Mouse (Mus musculus) MEL (cell line): ENCODE data around the gene Taf6. TPM values are rescaled to one million over a fixed set of nuclear protein-coding genes. Genes with fewer than 3 reads are reported as not detected.
"Not testable (repeated sequence)": the region's sequence is repeated elsewhere in the genome, so short reads cannot be mapped to it uniquely, and the experiment has no call there.

Source experiments
- DNase-seq: peaks from one replicate; pipeline ENCODE4 v3.0.0; 2011; ENCODE audit warnings: low read depth, low spot score
- H3K27ac ChIP-seq: 2 replicates; pipeline ENCODE4 v1.5.1; 2012; ENCODE audit warnings: low read depth, mild to moderate bottlenecking, control low read depth, low read length, moderate library complexity; ENCODE audit not compliant: control insufficient read depth
- H3K27me3 ChIP-seq, 2 experiments: fragments of 150-350 bp in 1 of 2; sonication (generic) in 1 of 2; 2 replicates each; pipeline ENCODE4 v1.6.1; 2012; ENCODE audit warnings: low read length in 2 of 2, mild to moderate bottlenecking in 2 of 2, improper control_type of control experiment in 1 of 2, moderate library complexity in 1 of 2; ENCODE audit not compliant: insufficient read depth in 2 of 2, control insufficient read depth in 1 of 2
- H3K36me3 ChIP-seq, 2 experiments: 2 replicates each; pipeline ENCODE4 v1.6.1; 2012 to 2014; ENCODE audit warnings: low read length in 2 of 2, improper control_type of control experiment in 1 of 2, inconsistent platforms in 1 of 2, mild to moderate bottlenecking in 1 of 2; ENCODE audit not compliant: insufficient read depth in 2 of 2, control insufficient read depth in 1 of 2
- H3K4me1 ChIP-seq, 2 experiments: fragments of 150-350 bp in 1 of 2; sonication (generic) in 1 of 2; 2 replicates each; pipeline ENCODE4 v1.6.1; 2012; ENCODE audit warnings: low read length in 2 of 2, improper control_type of control experiment in 1 of 2, mild to moderate bottlenecking in 1 of 2; ENCODE audit not compliant: insufficient read depth in 2 of 2, control insufficient read depth in 1 of 2
- H3K4me3 ChIP-seq, 2 experiments: fragments of 150-350 bp in 1 of 2; sonication (generic) in 1 of 2; 2 replicates each; pipeline ENCODE4 v1.5.1; 2012; ENCODE audit warnings: low read depth in 2 of 2, low read length in 2 of 2, mild to moderate bottlenecking in 2 of 2, moderate library complexity in 2 of 2, control low read depth in 1 of 2, improper control_type of control experiment in 1 of 2; ENCODE audit not compliant: control insufficient read depth in 1 of 2, insufficient read depth in 1 of 2
- H3K79me2 ChIP-seq: 2 replicates; pipeline ENCODE4 v1.6.1; 2012; ENCODE audit warnings: mild to moderate bottlenecking, low read length, moderate library complexity; ENCODE audit not compliant: control insufficient read depth, poor library complexity, insufficient read depth
- H3K9ac ChIP-seq: 2 replicates; pipeline ENCODE4 v1.6.1; 2012; ENCODE audit warnings: low read depth, mild to moderate bottlenecking, control low read depth, low read length, moderate library complexity; ENCODE audit not compliant: control insufficient read depth, poor library complexity, severe bottlenecking
- H3K9me3 ChIP-seq: fragments of 150-350 bp; sonication (generic); replicated peaks from 2 replicates; pipeline ENCODE4 v1.6.1; 2012; ENCODE audit warnings: mild to moderate bottlenecking, low read length, improper control_type of control experiment, moderate library complexity; ENCODE audit not compliant: insufficient read depth
- CHD1 ChIP-seq: IDR thresholded peaks from 2 replicates; pipeline ENCODE4 v1.6.1; 2012; ENCODE audit warnings: low read depth, mild to moderate bottlenecking, inconsistent platforms, low read length, improper control_type of control experiment
- ELF1 ChIP-seq: IDR thresholded peaks from 2 replicates; pipeline ENCODE4 v1.6.1; 2014; ENCODE audit warnings: low read depth, mild to moderate bottlenecking, inconsistent platforms, low read length, improper control_type of control experiment, moderate library complexity
- EP300 ChIP-seq, 2 experiments: IDR thresholded peaks; 2 replicates each; pipeline ENCODE4 v1.6.1; 2011; ENCODE audit warnings: improper control_type of control experiment in 2 of 2, low read length in 2 of 2, low read depth in 1 of 2, mild to moderate bottlenecking in 1 of 2
- JUND ChIP-seq: IDR thresholded peaks from 2 replicates; pipeline ENCODE4 v1.6.1; 2011; ENCODE audit warnings: low read depth, mild to moderate bottlenecking, improper control_type of control experiment, low read length
- MAX ChIP-seq: IDR thresholded peaks from 2 replicates; pipeline ENCODE4 v1.6.1; 2011; ENCODE audit warnings: low read length, improper control_type of control experiment
- MEF2A ChIP-seq: IDR thresholded peaks from 2 replicates; pipeline ENCODE4 v1.6.1; 2014; ENCODE audit warnings: low read depth, mild to moderate bottlenecking, inconsistent platforms, low read length, improper control_type of control experiment; ENCODE audit not compliant: poor library complexity, insufficient replicate concordance, severe bottlenecking; ENCODE audit errors: extremely low read depth
- MYC ChIP-seq: IDR thresholded peaks from 2 replicates; pipeline ENCODE4 v1.6.1; 2011; ENCODE audit warnings: low read depth, mild to moderate bottlenecking, low read length, improper control_type of control experiment, moderate library complexity
- NRF1 ChIP-seq: IDR thresholded peaks from 2 replicates; pipeline ENCODE4 v1.6.1; 2014; ENCODE audit warnings: low read depth, mild to moderate bottlenecking, inconsistent platforms, low read length, improper control_type of control experiment, moderate library complexity; ENCODE audit not compliant: poor library complexity, insufficient read depth, severe bottlenecking
- POLR2AphosphoS5 ChIP-seq: IDR thresholded peaks from 2 replicates; pipeline ENCODE4 v1.6.1; 2012; ENCODE audit warnings: low read depth, borderline replicate concordance, mild to moderate bottlenecking, inconsistent platforms, low read length, moderate library complexity, mixed read lengths
- SMC3 ChIP-seq: IDR thresholded peaks from 2 replicates; pipeline ENCODE4 v1.6.1; 2011; ENCODE audit warnings: low read depth, low read length, improper control_type of control experiment
- TBP ChIP-seq: IDR thresholded peaks from 2 replicates; pipeline ENCODE4 v1.8.0; 2011; ENCODE audit warnings: low read depth, low read length, improper control_type of control experiment
- ZC3H11A ChIP-seq: IDR thresholded peaks from 2 replicates; pipeline ENCODE4 v1.6.1; 2012; ENCODE audit warnings: low read depth, mild to moderate bottlenecking, inconsistent platforms, low read length, improper control_type of control experiment
- ZKSCAN1 ChIP-seq: IDR thresholded peaks from 2 replicates; pipeline ENCODE4 v1.6.1; 2012; ENCODE audit warnings: low read depth, mild to moderate bottlenecking, inconsistent platforms, low read length, improper control_type of control experiment, moderate library complexity
- polyA plus RNA-seq, 2 experiments: library from polyadenylated mRNA; stranded (reverse) in 1 of 2; unstranded in 1 of 2; fragments of >175 nt in 1 of 2; fragments of >200 nt in 1 of 2; gene quantifications; 2 replicates each; pipeline versions ENCODE4 v1.2.1 to v1.2.4; 2012; ENCODE audit warnings: low replicate concordance in 2 of 2, low read depth in 1 of 2; ENCODE audit not compliant: insufficient read length in 2 of 2, insufficient read depth in 1 of 2, missing spikeins in 1 of 2
- total RNA-seq: library from RNA; depleted of rRNA; stranded (reverse); fragments of 300-350 nt; gene quantifications from 2 replicates; pipeline ENCODE4 v1.2.3, GENCODE M21; 2012

Gene Taf6
- total and polyA plus RNA-seq, 3 experiments, result 52.6 to 94.7 TPM; not detected in 1

- TF ChIP-seq MAX, result no peak
- TF ChIP-seq ZC3H11A, result peak; percentile 96
- TF ChIP-seq ELF1, result no peak
- TF ChIP-seq SMC3, result peak; percentile 97
- TF ChIP-seq NRF1, result no peak
- TF ChIP-seq MEF2A, result no peak
- no peak for TF ChIP-seq EP300 (IDR thresholded peaks at IDR 0.05; ENCODE audit: low read depth in 1 of 2, low read length in 2 of 2)
- no peak for TF ChIP-seq CHD1
Observed at GRCm38 (mm10) chr5:138222111-138222510, 34.9 kb upstream of the Taf6 start (continued).

- no peak overlapping the region for H3K27ac ChIP-seq
- peaks cover 2% of the 10 kb centered on the region in 2 experiments; a peak in 1 of 4 replicates for H3K27me3 ChIP-seq
- H3K36me3 ChIP-seq, result peaks cover 0 to 2% of the 10 kb centered on the region in 2 experiments; a peak in 1 of 4 replicates
- H3K4me3 ChIP-seq, result no peak overlapping the region
- no peak overlapping the region for H3K9ac ChIP-seq
- H3K79me2 ChIP-seq, result no peaks in the 10 kb centered on the region
- DNase-seq, result no peak
- TF ChIP-seq ELF1, result no peak
- no peak for TF ChIP-seq MAX
- TF ChIP-seq ZKSCAN1, result no peak
- TF ChIP-seq POLR2AphosphoS5, result no peak
- no peak for TF ChIP-seq MYC
- TF ChIP-seq TBP, result no peak
- TF ChIP-seq JUND, result no peak
- TF ChIP-seq, all 39 proteins: peak for 0
- H3K4me1 ChIP-seq, result peaks cover 0 to 2% of the 10 kb centered on the region in 2 experiments; a peak in 1 of 4 replicates
- H3K9me3 ChIP-seq, result no peaks in the 10 kb centered on the region
Observed at GRCm38 (mm10) chr5:138219864-138220263, 32.6 kb upstream of the Taf6 start.

GRCm38 (mm10) chr5:138216632-138217031, 29.4 kb upstream of the Taf6 start:
- H3K9me3 ChIP-seq, H3K4me3 ChIP-seq, H3K79me2 ChIP-seq, H3K27ac ChIP-seq, DNase-seq, H3K4me1 ChIP-seq, H3K27me3 ChIP-seq, H3K36me3 ChIP-seq, H3K9ac ChIP-seq: not testable (repeated sequence)
